Mouse (Mus musculus): ENCODE measurements around the gene Akt1s1.

Akt1s1 gene

DNA sequence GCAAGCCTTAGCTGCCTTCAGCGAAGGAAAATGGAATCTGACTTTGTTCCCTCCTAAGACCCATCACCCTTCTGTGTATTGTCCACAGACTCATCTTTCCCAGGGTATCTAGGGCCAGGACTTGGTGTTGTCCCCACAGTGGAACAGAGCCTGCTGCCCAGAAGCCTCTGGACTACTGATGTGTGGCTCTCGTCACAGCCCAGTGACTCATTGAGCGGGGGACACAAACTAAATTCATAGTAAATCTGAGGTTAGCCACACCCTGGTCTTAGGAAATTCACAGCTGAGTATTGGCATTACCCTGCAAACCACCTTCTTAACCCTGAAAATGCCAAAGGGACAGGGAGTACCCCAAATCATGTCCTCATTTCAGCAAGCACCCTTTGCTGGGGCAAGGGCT is 22.0 kb upstream of the Akt1s1 start:
- DNase-seq (ENCODE audit: low read depth, low spot score): no peak

DNA sequence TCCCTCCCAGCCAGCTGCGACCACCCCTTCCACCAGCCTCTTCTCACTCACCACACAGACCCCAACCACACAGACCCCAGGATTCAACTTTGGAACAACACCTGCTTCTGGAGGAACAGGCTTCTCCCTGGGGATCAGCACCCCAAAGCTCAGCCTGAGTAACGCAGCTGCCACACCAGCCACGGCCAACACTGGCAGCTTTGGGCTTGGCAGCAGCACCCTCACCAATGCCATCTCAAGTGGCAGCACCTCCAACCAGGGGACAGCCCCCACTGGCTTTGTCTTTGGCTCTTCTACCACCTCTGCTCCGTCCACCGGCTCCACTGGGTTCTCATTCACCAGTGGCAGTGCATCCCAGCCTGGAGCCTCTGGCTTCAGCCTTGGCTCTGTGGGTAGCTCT is 20.1 kb upstream of the Akt1s1 start:
- DNase-seq (ENCODE audit: low read depth, low spot score): no peak

DNA sequence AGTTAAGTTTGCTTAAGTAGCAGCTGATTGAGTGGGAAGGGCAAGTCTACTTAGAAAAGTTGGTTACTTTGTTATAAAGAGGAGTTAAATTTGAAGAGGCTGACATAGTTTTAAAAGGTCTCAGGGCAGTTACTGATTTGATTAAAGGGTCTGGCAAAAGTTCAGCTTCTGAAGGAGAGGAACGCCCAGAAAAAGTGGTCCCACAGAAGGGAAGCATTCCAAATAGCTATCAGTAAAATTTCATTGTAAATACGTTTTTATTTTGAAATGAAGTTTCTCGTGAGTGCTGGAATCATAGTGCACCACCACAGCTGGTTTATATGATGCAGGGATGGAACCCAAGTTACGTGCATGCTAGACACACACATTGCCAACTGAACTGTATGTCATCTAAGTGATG is 16.0 kb upstream of the Akt1s1 start:
- no peak for DNase-seq (ENCODE audit: low read depth, low spot score)

DNA sequence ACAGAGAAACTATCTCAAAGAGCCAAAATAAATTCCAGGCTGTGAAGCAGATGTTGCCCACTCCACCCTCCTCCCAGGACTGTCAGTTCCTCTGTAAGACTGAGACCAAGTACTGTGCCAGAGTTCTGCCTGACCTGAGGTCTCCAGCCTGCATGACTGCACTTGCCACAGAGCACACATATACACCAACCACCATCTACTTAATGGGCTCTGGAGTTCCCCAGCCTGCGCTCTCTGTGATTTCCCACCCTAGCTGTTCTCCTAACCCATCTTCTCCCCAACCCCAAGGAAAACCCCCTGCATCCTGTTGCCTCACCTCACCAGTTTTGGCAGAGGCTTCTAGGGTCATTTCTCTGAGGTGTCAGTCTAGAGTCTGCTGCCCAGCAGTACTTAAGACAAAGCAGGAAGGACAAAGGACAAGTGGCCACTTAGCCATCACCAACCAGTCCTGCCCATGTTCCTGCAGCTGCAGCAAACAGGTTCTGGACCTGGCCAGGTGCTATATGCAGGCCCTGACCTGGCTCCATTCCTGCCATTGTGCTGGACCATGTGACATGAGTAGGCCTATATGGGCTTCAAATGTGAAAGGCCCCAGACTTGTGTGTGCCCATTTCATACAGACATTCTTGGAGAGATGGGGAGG is 13.3 kb upstream of the Akt1s1 start:
- no peak for DNase-seq (ENCODE audit: low read depth, low spot score)

DNA sequence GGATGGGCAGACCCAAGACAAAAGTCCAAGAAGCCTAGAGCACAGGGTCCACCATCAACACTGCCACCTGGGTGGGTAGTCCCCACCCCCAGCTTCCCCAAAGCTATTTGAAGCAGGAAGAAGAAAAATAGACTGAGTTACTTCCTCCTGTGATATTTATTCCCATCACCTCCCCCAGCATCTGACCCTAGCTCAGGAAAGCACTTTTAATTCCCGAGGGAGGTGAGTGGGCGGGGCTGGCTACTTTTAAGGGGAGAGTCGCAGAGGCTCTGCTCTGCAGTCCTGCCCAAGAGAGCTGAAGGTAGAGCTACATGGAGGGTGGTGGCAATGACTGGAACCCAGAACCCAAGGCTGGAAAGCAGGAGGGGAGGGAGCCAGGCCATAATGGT is 12.8 kb upstream of the Akt1s1 start:
- DNase-seq (ENCODE audit: low read depth, low spot score): no peak

DNA sequence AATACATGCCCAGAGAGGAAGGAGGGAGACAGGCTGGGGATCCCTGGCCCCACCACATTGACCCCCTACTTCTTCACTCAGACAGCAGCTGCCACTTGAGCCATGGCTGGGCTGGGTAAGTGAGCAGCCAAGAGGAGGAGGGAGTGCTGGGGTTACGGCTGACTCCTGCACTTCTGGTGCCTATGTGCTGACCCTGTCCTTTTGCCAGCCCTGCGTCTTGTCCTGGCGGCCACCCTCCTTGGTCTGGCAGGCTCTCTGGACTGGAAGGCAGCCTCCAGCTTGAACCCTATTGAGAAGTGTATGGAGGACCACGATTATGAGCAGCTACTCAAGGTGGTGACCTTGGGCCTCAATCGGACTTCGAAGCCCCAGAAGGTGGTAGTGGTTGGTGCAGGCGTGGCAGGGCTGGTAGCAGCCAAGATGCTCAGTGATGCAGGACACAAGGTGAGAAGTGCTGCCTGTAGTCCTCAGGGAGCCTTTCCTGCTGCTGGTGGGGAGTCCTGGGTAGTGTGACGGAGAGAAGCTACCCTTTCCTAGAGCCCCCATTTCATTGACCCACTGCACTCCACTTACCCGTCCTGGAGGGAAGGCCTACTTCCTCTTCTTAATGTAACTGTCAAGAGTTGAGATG is 12.3 kb upstream of the Akt1s1 start:
- no peak for DNase-seq (ENCODE audit: low read depth, low spot score)

DNA sequence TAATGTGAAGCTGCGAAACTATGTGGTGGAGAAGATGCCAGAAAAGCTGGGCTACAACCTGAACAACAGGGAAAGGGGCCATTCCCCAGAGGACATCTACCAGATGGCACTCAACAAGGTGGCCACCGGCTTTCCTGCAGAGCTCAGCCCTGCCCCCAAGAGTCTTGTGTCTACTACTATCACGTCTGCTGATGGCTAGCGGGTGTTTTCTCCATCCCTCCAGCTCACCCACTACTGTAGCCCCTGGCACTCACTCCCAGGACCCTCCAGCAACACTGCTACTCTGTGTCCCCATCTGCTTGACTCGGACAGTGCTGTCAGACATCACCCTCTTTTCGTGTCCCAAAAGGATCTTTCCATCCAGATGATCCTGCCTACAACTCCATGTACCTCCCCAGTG is 10.7 kb upstream of the Akt1s1 start:
- no peak for DNase-seq (ENCODE audit: low read depth, low spot score)

DNA sequence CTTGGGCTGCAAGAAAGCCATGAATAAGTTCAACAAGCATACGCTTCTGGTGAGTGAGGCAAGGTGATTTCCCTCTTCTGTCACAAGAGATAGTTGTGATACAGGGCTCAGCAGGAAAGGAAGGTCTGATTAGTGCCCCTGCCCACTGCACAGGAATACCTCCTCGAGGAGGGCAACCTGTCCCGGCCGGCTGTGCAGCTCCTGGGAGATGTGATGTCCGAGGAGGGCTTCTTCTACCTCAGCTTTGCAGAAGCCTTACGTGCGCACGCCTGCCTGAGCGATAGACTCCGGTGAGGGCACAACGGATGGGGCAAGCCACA is 9.7 kb upstream of the Akt1s1 start:
- no peak for DNase-seq (ENCODE audit: low read depth, low spot score)

DNA sequence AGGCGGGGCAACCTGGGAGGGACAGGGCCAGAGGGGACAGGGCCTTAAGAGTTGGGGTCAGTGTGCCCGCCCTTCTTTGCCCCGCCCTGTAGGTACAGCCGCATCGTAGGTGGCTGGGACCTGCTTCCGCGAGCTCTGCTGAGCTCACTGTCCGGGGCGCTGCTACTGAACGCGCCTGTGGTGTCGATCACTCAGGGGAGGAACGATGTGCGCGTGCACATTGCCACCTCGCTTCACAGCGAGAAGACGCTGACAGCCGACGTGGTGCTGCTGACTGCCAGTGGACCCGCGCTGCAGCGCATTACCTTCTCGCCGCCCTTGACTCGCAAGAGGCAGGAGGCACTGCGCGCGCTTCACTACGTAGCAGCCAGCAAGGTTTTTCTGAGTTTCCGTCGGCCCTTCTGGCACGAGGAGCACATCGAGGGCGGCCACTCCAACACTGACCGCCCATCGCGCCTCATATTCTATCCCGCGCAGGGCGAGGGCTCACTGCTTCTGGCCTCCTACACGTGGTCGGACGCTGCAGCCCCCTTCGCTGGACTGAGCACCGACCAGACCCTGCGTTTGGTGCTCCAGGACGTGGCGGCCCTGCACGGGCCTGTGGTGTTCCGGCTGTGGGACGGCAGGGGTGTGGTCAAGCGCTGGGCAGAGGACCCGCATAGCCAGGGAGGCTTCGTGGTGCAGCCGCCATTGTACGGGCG is 9.2 kb upstream of the Akt1s1 start:
- no peak for DNase-seq (ENCODE audit: low read depth, low spot score)

DNA sequence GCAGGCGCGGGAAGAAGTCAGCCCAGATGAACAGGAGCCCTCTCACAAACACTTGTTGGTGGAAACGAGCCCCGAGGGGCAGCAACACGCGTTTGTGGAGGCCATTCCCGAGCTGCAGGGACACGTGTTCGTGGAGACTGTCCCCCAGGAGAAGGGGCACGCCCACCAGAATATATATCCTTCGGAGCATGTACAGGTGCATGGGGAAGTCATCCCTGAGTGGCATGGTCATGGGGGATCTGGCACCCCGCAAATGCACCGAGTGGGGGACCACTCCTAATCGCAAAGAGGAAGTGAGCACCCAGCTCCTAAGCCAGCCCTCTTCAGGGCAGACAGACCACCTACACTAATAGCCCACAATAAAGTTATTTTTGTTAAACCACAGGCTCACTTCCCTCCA is 8.4 kb upstream of the Akt1s1 start:
- DNase-seq (ENCODE audit: low read depth, low spot score): no peak

DNA sequence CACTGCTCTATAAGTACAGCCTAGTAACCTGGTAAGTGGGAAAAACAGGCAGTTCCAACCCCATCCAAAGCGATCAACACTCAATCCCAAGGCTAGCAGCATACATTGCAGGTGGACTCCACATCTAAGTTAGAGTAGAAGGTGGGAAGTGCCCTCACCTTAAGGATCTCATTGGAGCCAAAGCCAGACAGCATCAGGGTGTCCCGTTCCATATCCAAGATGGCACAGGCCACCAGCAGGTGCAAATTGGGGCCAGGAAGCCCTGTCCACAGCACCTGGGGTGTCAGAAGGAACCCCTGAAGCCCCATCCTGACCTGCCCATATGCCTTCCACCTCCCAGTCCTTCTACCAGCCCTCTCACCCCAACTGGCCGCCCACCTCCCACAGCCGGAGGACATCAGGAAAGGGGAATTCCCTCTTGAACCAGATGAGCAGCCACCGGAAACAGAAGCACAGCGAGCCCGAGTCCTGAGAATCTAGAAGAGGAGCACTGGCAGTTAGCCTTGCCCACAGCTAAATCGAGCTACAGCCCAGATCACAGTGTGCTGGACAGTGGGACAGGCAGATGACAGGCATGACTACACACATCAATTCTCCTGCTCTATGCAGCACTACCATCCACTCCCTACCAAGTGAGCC is 6.8 kb upstream of the Akt1s1 start:
- DNase-seq (ENCODE audit: low read depth, low spot score): no peak

DNA sequence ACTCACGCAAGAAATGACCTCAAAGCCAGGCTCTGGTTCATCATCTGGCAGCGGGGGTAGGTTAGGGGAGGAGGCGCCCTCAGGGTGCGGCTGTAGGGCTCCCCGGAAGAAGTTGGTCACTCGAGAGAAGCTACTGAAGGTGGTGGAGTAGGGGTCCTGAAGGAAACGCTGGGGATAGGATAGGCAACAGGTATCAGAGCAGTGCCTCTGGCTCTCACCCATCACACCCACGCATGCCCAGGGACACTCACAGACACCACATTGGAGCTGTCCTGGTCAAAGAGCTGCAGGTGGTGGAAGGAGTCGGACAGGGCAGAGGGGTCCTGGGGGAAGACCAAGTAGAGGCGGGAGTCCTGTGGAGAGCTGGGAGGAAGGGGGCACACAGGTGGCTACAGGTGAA is 3.8 kb upstream of the Akt1s1 start:
- DNase-seq (ENCODE audit: low read depth, low spot score): no peak

DNA sequence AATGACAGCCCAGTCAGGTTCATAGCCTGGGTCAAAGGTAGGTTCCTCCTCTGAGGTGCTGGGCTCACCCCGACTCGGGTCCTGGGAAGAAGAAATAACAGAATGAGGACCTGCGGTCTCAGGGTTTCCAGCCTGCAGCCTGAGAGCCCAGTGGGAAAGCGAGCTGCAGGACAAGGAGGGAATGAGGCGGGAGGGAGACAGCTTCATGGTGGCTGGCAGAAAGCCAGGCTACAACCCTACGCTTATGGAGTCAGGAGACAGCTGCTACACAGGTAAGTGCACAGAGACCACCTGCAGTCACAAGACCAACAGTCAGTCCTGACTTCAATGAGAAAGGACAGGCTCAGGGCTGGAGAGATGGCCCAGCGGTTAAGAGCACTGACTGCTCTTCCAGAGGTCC is 2.0 kb upstream of the Akt1s1 start:
- DNase-seq (ENCODE audit: low read depth, low spot score): no peak

DNA sequence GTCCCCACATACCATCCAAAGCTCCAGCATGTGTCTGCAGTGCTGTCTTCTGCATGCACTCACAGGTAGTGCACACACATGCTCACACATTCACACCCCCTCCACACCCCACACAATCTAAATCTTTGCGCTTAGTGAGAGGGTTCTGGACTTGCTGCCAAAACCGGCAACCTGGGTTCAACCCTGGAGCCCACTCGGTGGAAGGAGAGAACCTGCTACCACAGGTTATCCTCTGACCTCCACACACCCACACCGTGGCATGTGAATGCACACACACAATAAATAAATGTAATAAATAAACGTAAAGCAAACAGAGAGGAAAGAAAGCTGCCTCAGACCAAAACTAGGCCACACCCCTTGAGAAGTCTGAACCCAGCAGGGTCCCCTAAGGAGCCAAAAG is 1.0 kb upstream of the Akt1s1 start:
- DNase-seq (ENCODE audit: low read depth, low spot score): no peak

DNA sequence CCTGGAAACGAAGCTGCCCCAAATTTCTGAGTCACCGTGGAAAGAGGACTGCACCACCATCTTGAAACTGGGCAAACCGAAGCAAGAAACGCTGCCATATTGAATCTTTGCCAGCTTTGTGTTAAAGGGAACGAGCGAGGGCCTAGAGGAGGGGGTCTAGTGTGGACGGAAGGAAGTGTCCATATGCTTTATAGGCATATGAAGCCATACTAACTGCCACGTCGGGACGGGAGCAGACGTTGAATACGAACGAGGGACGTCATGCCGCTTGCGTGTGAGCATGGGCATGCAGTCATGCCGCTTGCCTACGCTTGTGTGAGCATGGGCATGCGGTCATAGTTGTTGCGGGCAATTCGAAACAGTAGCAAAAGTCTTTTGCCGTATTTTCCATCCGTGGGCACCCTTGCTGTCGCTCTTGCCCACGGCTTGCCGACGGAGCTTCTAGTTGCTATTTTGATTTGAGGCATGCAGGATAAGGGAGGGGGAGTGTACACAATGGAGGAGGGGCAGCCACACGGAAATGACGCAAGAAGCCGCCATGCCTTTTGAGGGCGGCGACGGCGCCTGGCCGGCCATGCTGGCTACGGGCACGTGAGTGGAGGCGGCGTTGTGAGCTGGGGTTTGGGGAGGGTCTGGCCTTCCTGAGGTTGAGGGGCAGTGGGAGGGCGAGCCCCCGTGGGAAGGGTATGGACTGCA is 773 bp downstream of the Akt1s1 start:
- DNase-seq (ENCODE audit: low read depth, low spot score): peak; percentile 86

DNA sequence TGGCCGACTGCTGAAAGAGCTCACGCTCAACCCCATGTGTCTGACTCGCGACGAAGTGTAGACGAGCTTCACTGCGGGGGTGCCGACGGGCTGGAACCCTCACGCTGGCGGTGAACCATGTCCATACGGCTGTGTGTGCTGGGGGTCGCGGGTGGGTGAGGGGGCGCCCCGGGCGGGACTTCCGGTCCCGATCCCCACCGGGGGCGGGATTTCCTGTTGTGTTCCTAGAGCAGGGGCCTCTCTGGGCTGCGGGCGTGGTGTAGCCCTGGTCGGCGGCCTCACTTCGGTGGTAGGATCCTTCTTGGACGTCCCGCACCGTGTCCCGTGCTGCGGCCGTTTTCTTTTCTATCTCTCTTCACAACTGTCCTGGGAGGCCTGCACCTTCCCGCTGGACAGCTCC is 1.4 kb downstream of the Akt1s1 start:
- peak; percentile 67 for DNase-seq (ENCODE audit: low read depth, low spot score)

DNA sequence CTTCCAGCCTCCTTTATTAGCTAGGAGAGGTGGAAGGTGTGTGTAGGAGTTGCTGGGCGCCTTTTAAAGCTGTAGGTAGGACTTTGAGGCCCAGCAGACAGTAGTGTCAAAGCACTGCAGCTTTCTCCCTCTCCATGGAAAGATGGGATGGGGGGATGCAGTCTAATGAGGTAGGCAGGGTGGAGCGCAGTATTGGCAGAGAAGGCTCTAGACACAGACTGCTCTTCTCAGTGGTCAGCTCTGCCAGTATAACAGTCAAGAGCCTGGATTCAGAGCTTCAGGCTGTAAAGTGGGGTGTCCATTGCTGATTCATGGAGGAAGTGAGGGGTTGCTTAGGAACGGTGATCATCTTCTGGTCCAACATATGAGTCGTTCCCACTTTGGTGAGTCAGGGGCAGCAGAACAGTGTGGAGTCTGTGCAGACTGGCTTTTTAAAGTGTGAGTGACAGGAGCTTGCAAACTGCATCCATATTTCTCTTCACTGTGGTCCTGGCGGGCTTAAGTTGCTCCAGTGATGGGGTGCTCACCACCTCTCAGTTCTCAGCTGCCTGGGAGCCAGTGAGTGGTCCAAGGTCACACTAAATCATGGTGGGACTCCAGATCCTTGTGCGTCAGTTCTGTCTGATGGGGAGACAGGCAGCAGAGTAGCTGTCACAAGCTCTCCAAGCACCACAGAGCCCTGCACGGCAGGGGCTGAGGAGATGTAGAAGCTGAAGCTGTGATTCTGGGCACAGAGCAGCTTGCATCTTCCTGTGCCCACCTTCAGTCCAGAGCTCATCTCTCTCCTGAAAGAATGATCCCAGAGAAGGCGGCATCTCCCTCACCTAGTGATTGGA is 2.2 kb downstream of the Akt1s1 start:
- DNase-seq (ENCODE audit: low read depth, low spot score): no peak

DNA sequence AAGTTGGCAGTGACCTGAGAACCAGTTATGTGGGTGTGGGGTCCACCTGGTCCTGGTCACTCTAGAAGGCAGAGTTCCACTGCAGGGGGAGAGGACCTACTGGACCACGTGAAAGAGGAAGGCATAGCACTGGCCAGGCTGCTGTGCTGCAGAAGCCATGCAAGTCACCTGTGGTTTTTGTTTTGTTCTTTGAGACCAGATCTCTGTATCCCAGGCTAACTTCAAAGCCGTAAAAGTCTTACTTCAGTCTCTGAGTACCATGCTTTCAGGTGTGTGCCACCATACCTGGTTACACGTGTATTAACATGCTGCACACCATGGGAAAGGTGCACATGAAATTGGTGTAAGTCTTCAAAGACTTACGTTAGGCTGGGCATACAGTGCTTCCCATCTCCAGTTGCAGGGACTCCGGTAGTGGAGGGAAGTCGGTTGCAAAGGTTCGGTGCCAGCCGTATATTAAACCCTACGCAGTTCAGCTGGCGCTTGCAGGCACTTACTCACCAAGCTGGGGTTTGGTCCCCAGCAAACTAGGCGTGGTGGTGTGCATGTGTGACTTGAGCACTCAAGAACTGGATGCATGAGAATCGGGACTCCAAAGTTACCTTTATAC is 2.9 kb downstream of the Akt1s1 start:
- no peak for DNase-seq (ENCODE audit: low read depth, low spot score)

DNA sequence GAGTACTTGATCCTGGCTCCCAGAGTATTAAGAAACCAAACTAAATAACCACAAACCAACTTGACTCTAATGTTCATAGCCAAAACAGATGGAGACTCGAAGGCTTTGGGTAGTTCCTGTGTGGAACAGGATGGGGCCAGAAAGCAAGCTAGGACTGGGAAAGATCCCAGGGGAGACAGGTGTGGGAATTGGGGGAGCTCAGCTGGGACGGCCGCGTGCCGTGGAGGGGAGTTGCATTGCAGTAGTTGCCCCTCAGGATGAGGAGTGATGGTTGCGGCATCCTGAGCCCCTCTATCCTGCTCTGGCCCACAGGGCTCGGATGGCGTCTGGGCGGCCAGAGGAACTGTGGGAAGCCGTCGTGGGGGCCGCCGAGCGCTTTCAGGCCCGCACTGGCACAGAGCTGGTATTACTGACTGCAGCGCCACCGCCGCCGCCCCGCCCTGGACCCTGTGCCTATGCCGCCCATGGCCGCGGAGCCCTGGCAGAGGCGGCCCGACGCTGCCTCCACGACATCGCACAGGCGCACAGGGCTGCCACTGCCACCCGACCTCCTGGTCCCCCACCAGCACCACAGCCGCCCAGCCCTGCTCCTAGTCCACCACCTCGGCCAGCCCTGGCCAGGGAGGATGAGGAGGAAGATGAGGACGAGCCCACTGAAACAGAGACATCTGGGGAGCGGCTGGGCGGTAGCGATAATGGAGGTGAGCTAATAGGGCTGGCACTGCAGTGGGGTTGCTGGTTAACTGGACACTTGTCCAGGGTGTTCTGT is 3.7 kb downstream of the Akt1s1 start:
- no peak for DNase-seq (ENCODE audit: low read depth, low spot score)

DNA sequence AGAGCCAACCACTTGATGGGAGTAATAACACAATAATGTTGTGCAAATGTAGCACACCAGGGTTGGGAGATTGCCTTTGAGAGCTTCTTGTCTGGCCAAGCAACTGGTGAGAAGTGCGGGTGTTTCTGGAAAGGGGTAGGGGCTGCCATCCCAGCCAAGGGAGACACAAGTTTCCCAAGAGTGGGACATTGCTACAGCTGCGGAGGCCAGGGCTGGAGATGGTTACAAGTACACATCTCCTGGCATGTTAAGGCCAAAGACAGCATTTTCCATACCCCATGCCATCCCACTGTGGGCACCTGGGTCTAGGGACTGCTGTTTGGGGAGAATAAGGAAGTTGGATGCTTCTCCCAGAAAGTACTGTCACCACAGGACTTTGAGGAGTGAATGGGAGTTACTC is 4.3 kb downstream of the Akt1s1 start:
- no peak for DNase-seq (ENCODE audit: low read depth, low spot score)

Data from embryo, embryonic 11.5 days (tissue).